Mouse (Mus musculus): ENCODE data around the gene Scrn2. TPM values are rescaled to one million over a fixed set of nuclear protein-coding genes. Genes with fewer than 3 reads are reported as not detected.

Scrn2 gene
- polyA plus RNA-seq, 1 experiment from 2014 or later = 13.7 TPM

DNA sequence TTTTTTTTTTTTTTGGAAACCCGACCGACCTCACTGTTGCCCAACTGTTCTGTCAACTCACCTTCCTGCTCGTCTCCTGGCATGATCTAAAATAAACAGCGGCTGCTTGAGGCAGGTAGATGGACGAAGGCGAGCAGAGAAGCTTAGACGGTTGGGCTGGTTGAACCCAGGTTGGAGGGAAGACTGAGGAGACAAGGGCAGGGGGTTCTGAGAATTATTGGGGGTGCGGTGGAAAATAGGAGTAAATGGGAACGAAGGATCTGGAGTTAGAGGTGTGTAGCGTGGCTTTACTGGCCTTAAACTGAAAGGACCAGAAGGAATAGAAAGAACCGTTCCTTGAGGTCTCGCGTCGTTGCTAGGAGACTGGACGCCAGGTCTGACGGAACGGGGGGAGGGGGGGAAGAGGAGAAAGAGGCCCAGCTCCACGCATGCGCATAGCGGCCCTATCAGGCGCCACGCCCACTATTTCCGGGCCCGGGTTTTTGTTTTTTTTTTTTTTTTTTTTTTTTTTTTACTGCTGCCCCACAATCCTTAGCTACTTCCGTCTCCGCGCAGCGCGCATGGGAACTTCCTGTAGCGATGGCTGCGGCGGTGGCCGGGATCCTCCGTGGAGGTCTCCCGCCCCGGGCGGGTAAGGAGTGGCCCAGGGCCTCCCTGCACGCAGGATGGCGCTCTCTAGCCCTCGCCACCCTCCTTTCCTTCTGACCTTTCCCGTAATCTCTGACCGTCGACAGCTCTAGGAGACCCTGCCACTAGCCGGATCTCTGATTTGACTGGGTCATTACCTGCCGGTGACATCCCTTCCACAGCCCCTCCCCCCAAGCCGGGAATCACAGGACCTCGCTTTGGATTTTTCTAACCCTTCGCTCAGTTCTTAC lies 11.5 kb downstream of the Scrn2 start, which contains the start of the genes Lrrc46 and Mrpl10:
Gene Lrrc46, minus strand, starts transcription at position 386 of the 878 bp plus-strand sequence.
Gene Mrpl10, plus strand, starts transcription at position 539 of the 878 bp plus-strand sequence.
- Histone ChIP-seq H3K4me1 (replicated peaks) (peaks cover 19% of the 10 kb centered on the region), H3K9ac (peak within 1 kb of the TSS; percentile 86), H3K4me3 (peak within 1 kb of the TSS; percentile 84), H3K27me3 (no peaks in the 10 kb centered on the region), H3K4me2 (peak within 1 kb of the TSS; percentile 84), H3K36me3 (peaks cover 16% of the 10 kb centered on the region), H3K27ac (replicated peaks) (peak within 1 kb of the TSS; percentile 86), H3K9me3 (no peaks in the 10 kb centered on the region)
- under 1% methylated on average over 44 of the region's 48 CpGs for WGBS
- ATAC-seq (ENCODE audit: low read depth) = peak; percentile 89

GRCm38 (mm10) chr11:97044902-97045301 lies 15.2 kb downstream of the Scrn2 start:
- H3K27me3 ChIP-seq = no peaks in the 10 kb centered on the region
- H3K9me3 ChIP-seq = no peaks in the 10 kb centered on the region
- 97% methylated on average over 8 of the region's 8 CpGs for WGBS
- H3K4me1 ChIP-seq (replicated peaks) = peaks cover 19% of the 10 kb centered on the region
- ATAC-seq (ENCODE audit: low read depth) = no peak
- peaks cover 38% of the 10 kb centered on the region for H3K36me3 ChIP-seq
- no peak overlapping the region for H3K4me2 ChIP-seq
- no peak overlapping the region for H3K9ac ChIP-seq
- no peak overlapping the region for H3K27ac ChIP-seq (replicated peaks)
- H3K4me3 ChIP-seq = no peak overlapping the region

DNA sequence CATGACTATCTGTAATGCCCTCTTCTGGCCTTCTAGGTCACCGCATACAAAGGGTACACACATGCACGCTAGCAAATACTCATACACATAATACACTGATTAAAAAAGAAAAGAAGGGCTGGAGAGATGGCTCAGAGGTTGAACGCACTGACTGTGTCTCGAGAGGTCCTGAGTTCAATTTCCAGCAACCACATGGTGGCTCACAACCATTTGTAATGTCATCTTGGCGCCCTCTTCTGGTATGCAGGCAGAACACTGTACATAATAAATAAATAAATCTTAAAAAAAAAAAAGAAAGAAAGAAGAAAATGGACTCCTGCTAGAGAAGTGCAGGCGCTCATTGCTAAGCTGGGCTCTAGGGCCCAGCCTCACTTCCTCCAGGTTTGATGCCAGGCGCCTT lies 16.1 kb downstream of the Scrn2 start:
- Histone ChIP-seq H3K4me2 (no peak overlapping the region), H3K36me3 (peaks cover 38% of the 10 kb centered on the region), H3K4me3 (no peak overlapping the region), H3K27ac (replicated peaks) (no peak overlapping the region), H3K4me1 (replicated peaks) (peaks cover 24% of the 10 kb centered on the region), H3K27me3 (no peaks in the 10 kb centered on the region), H3K9me3 (no peaks in the 10 kb centered on the region), H3K9ac (no peak overlapping the region)
- no peak for ATAC-seq (ENCODE audit: low read depth)
- WGBS = 84% methylated on average over 7 of the region's 7 CpGs

GRCm38 (mm10) chr11:97048090-97048650 lies 18.4 kb downstream of the Scrn2 start:
- H3K27ac ChIP-seq (replicated peaks) = no peak overlapping the region
- peaks cover 46% of the 10 kb centered on the region for H3K36me3 ChIP-seq
- H3K4me2 ChIP-seq = no peak overlapping the region
- 84% methylated on average over 8 of the region's 8 CpGs for WGBS
- peaks cover 29% of the 10 kb centered on the region for H3K4me1 ChIP-seq (replicated peaks)
- no peak overlapping the region for H3K4me3 ChIP-seq
- H3K9ac ChIP-seq = no peak overlapping the region
- H3K9me3 ChIP-seq = no peaks in the 10 kb centered on the region
- ATAC-seq (ENCODE audit: low read depth) = no peak
- H3K27me3 ChIP-seq = no peaks in the 10 kb centered on the region

- no peak overlapping the region for H3K4me3 ChIP-seq
- WGBS = 82% methylated on average over 6 of the region's 6 CpGs
- H3K27me3 ChIP-seq = no peaks in the 10 kb centered on the region
- no peak for ATAC-seq (ENCODE audit: low read depth)
- H3K9ac ChIP-seq = peak overlapping the region; percentile 92; the same call in 1 of the 2 replicates
- H3K9me3 ChIP-seq = no peaks in the 10 kb centered on the region
- peaks cover 27% of the 10 kb centered on the region for H3K4me1 ChIP-seq (replicated peaks)
- H3K27ac ChIP-seq (replicated peaks) = no peak overlapping the region
- H3K4me2 ChIP-seq = no peak overlapping the region
- H3K36me3 ChIP-seq = peaks cover 53% of the 10 kb centered on the region
Observed at GRCm38 (mm10) chr11:97049492-97050085, 19.9 kb downstream of the Scrn2 start.

- Histone ChIP-seq H3K4me2 (peak within 1 kb of the TSS; percentile 98), H3K36me3 (peaks cover 54% of the 10 kb centered on the region), H3K4me1 (replicated peaks) (peaks cover 27% of the 10 kb centered on the region), H3K9me3 (no peaks in the 10 kb centered on the region), H3K4me3 (peak within 1 kb of the TSS; percentile 79), H3K27ac (replicated peaks) (peak within 1 kb of the TSS; percentile 69), H3K27me3 (no peaks in the 10 kb centered on the region), H3K9ac (peak within 1 kb of the TSS; percentile 92)
- peak; percentile 82 for ATAC-seq (ENCODE audit: low read depth)
- 6% methylated on average over 18 of the region's 18 CpGs for WGBS
Observed at GRCm38 (mm10) chr11:97050216-97050943, 20.6 kb downstream of the Scrn2 start, which contains the start of gene Osbpl7. Gene Osbpl7, plus strand, starts transcription at chr11:97050628.

DNA sequence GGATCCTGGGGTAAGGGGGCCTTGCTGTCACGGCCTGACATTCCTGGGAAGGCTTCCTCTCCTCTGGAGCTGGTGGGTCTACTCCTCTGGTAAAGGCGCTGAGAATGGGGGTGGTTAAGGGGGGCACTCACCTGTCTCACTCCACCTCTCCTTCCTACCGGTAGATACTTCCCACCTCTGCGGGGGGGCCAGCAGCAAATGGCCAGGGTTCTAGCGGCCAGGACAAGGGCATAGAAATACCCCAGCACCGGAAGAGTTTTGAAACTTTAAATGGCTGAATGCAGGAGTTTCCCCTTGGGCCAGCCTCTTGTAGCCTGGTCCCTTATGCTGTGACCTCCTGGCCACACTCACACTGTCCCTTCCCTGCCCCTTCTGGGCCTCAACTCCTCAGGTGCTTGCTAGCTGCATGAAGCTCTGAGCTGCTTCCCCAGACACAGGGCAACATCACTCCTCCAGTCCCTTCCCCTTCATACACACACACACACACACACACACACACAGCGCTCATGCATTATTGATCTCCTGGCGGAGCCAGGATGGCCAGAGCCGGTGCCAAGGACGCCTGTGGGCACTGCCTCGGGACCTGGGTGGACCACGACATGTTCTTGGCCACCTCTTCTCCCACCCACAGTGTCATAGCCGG lies 21.3 kb downstream of the Scrn2 start:
- ATAC-seq (ENCODE audit: low read depth) = peak; percentile 29
- peak overlapping the region; percentile 69 for H3K27ac ChIP-seq (replicated peaks)
- 24% methylated on average over 13 of the region's 13 CpGs for WGBS

DNA sequence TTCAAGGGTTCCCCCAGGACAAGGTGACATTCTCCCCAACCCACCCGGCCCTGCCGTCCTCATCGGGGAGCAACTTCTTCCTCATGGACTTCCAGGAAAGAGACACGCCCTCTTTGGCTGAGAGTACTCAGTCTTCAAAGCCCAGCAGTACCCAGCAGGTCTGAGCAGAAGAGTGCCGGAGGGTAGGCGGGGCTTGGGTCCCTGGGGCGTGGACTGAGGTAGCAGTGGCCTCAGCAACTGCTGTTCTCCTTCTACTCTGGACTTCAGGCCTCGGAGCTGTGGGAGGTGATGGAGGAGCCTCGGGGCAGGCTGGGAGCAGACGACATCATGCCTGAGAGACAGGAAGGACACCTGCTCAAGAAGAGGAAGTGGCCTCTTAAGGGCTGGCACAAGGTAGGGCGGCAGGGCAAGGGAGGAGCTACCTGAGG lies 22.5 kb downstream of the Scrn2 start:
- H3K36me3 ChIP-seq = peaks cover 61% of the 10 kb centered on the region
- 0 out of 2 replicates have a peak overlapping the region, but pooled peaks have one; percentile 79 for H3K4me3 ChIP-seq
- H3K4me1 ChIP-seq (replicated peaks) = peaks cover 27% of the 10 kb centered on the region
- no peaks in the 10 kb centered on the region for H3K27me3 ChIP-seq
- H3K9me3 ChIP-seq = no peaks in the 10 kb centered on the region
- H3K9ac ChIP-seq = 0 out of 2 replicates have a peak overlapping the region, but pooled peaks have one; percentile 12
- 32% methylated on average over 11 of the region's 11 CpGs for WGBS
- H3K4me2 ChIP-seq = peak overlapping the region; percentile 98
- no peak overlapping the region for H3K27ac ChIP-seq (replicated peaks)
- no peak for ATAC-seq (ENCODE audit: low read depth)

More for the DNA sequence above, 21.3 kb downstream of the Scrn2 start:
- H3K4me2 ChIP-seq = peak overlapping the region; percentile 98
- H3K9ac ChIP-seq = peak overlapping the region; percentile 92
- H3K9me3 ChIP-seq = no peaks in the 10 kb centered on the region
- H3K36me3 ChIP-seq = peaks cover 56% of the 10 kb centered on the region
- peak overlapping the region; percentile 79 for H3K4me3 ChIP-seq
- peaks cover 27% of the 10 kb centered on the region for H3K4me1 ChIP-seq (replicated peaks)
- no peaks in the 10 kb centered on the region for H3K27me3 ChIP-seq

- H3K4me1 ChIP-seq (replicated peaks) = no peaks in the 10 kb centered on the region
- peak overlapping the region; percentile 42; the same call in 1 of the 2 replicates for H3K9ac ChIP-seq
- WGBS = 56% methylated on average over 9 of the region's 9 CpGs
- no peaks in the 10 kb centered on the region for H3K27me3 ChIP-seq
- no peaks in the 10 kb centered on the region for H3K9me3 ChIP-seq
- no peak for ATAC-seq (ENCODE audit: low read depth)
- peaks cover 69% of the 10 kb centered on the region for H3K36me3 ChIP-seq
- no peak overlapping the region for H3K4me2 ChIP-seq
- no peak overlapping the region for H3K27ac ChIP-seq (replicated peaks)
- H3K4me3 ChIP-seq = no peak overlapping the region
Observed at GRCm38 (mm10) chr11:97063274-97063920, 33.7 kb downstream of the Scrn2 start.

DNA sequence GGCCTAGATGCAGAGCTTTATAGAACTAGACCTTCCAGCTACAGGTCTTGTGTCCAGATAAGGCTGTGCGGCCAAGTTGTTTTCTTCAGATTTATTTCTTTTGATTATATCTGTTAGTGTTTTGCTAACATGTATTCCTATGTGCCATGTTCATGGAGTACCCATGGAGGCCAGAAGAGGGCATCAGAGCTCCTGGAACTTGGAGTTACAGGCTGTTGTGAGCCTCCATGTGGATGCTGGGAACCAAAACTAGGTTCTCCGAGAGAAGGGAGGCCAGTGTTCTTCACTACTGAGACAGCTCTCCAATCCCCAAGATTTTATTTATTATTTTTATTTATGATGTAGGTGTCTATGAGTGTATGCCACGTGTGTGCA lies 34.2 kb downstream of the Scrn2 start:
- peaks cover 68% of the 10 kb centered on the region for H3K36me3 ChIP-seq
- no peaks in the 10 kb centered on the region for H3K9me3 ChIP-seq
- ATAC-seq (ENCODE audit: low read depth) = no peak
- H3K27ac ChIP-seq (replicated peaks) = no peak overlapping the region
- no peak overlapping the region for H3K4me3 ChIP-seq
- WGBS = 87% methylated on average over 3 of the region's 3 CpGs
- H3K9ac ChIP-seq = no peak overlapping the region
- H3K4me1 ChIP-seq (replicated peaks) = no peaks in the 10 kb centered on the region
- H3K27me3 ChIP-seq = no peaks in the 10 kb centered on the region
- H3K4me2 ChIP-seq = no peak overlapping the region
